11 mouse cellular contexts compared by ENCODE assay signal in genomic region chr5:150137772-150138451, GRCm38 (mm10). TPM values are rescaled to one million over a fixed set of nuclear protein-coding genes. Genes with fewer than 3 reads are reported as not detected.
DNase-seq lines count a peak whose midpoint lies in the region; ATAC-seq and TF ChIP-seq lines count a peak whose summit lies in the region.
"Had no signal": no experiment of that assay in that cellular context is flagged by ENCODE, and none has a peak within 500 bp of the region (broad histone marks: within the 10 kb centered on the region; RNA-seq: fewer than 3 reads in every experiment).

No protein-coding gene starts in this region.

- no peak overlapping the region for H3K4me2 ChIP-seq in limb, embryonic 11.5 days (ENCODE audit: low read depth, severe bottlenecking)
- H3K4me2 ChIP-seq: limb, embryonic 12.5 days; midbrain, embryonic 13.5 days had no signal

- DNase-seq in adrenal gland, postnatal 14 days: peak; percentile 13
- DNase-seq in adrenal gland, postnatal 10 days: no peak
- peak; percentile 30 for DNase-seq in limb, embryonic 11.5 days (ENCODE audit: low spot score)
- no peak for DNase-seq in limb, embryonic 10.5 days (ENCODE audit: low spot score)
- no peak for DNase-seq in urinary bladder, postnatal 36 days (ENCODE audit: low spot score in 2 of 2)
- DNase-seq: kidney, postnatal 25 days had no signal

- no peaks in the 10 kb centered on the region for H3K27me3 ChIP-seq in limb, embryonic 11.5 days (ENCODE audit: control insufficient read depth, insufficient read depth, low read length)
- H3K27me3 ChIP-seq in limb, embryonic 10.5 days (ENCODE audit: low read depth, poor library complexity, severe bottlenecking): no peaks in the 10 kb centered on the region
- H3K27me3 ChIP-seq in ES-Bruce4 (ENCODE audit: control insufficient read depth, insufficient read depth, low read length, poor library complexity, severe bottlenecking): no peaks in the 10 kb centered on the region
- H3K27me3 ChIP-seq: limb, embryonic 12.5 days; midbrain, embryonic 13.5 days had no signal

- TF ChIP-seq CTCF in ES-Bruce4 (IDR thresholded peaks at IDR 0.05; ENCODE audit: low read depth, low read length): peak; percentile 37

- no peaks in the 10 kb centered on the region for H3K9me3 ChIP-seq in limb, embryonic 11.5 days (ENCODE audit: control insufficient read depth, low read length)
- H3K9me3 ChIP-seq in limb, embryonic 10.5 days (replicated peaks): no peaks in the 10 kb centered on the region
- no peaks in the 10 kb centered on the region for H3K9me3 ChIP-seq in ES-Bruce4 (replicated peaks; ENCODE audit: control insufficient read depth, insufficient read depth, low read length, poor library complexity, severe bottlenecking)
- H3K9me3 ChIP-seq: limb, embryonic 12.5 days; midbrain, embryonic 13.5 days had no signal

- TF ChIP-seq POLR2A in ES-Bruce4 (IDR thresholded peaks at IDR 0.05; ENCODE audit: insufficient read depth, low read length): no peak

- no peak for ATAC-seq in limb, embryonic 11.5 days (ENCODE audit: insufficient number of reproducible peaks, low FRiP score, low TSS enrichment, low read depth)
- ATAC-seq in hematopoietic stem cell, adult 5-6 weeks (replicated peaks in 1 of 2; ENCODE audit: insufficient read depth in 1 of 2, low FRiP score in 2 of 2, low TSS enrichment in 1 of 2, low read depth in 1 of 2, poor library complexity in 2 of 2, severe bottlenecking in 2 of 2): peak; percentile 76 to 83
- ATAC-seq in inflammation-experienced regulatory T-cells, adult 6 months: no peak
- ATAC-seq: midbrain, embryonic 13.5 days had no signal

- H3K4me1 ChIP-seq in limb, embryonic 11.5 days (ENCODE audit: control insufficient read depth, insufficient read depth, low read length): no peaks in the 10 kb centered on the region
- H3K4me1 ChIP-seq in limb, embryonic 10.5 days: no peaks in the 10 kb centered on the region
- no peaks in the 10 kb centered on the region for H3K4me1 ChIP-seq in ES-Bruce4 (ENCODE audit: control insufficient read depth, insufficient read depth, low read length)
- H3K4me1 ChIP-seq: limb, embryonic 12.5 days; midbrain, embryonic 13.5 days had no signal

- H3K27ac ChIP-seq in limb, embryonic 11.5 days (replicated peaks; ENCODE audit: low read depth, low read length): no peak overlapping the region
- H3K27ac ChIP-seq in limb, embryonic 10.5 days: no peak overlapping the region
- no peak overlapping the region for H3K27ac ChIP-seq in ES-Bruce4 (ENCODE audit: insufficient read depth, low read length)
- H3K27ac ChIP-seq: limb, embryonic 12.5 days; midbrain, embryonic 13.5 days had no signal

- H3K9ac ChIP-seq in limb, embryonic 11.5 days (ENCODE audit: low read length): no peak overlapping the region
- H3K9ac ChIP-seq in ES-Bruce4 (ENCODE audit: low read depth, poor library complexity, severe bottlenecking): no peak overlapping the region
- H3K9ac ChIP-seq: limb, embryonic 12.5 days; midbrain, embryonic 13.5 days had no signal

- H3K4me3 ChIP-seq in limb, embryonic 11.5 days (ENCODE audit: low read depth, low read length): no peak overlapping the region
- H3K4me3 ChIP-seq in limb, embryonic 10.5 days: no peak overlapping the region
- no peak overlapping the region for H3K4me3 ChIP-seq in ES-Bruce4 (ENCODE audit: low read depth, low read length)
- H3K4me3 ChIP-seq: limb, embryonic 12.5 days; midbrain, embryonic 13.5 days had no signal

- no peaks in the 10 kb centered on the region for H3K36me3 ChIP-seq in limb, embryonic 11.5 days (ENCODE audit: control insufficient read depth, insufficient read depth, low read length)
- H3K36me3 ChIP-seq in limb, embryonic 10.5 days: no peaks in the 10 kb centered on the region
- no peaks in the 10 kb centered on the region for H3K36me3 ChIP-seq in ES-Bruce4 (ENCODE audit: control insufficient read depth, insufficient read depth, low read length, poor library complexity, severe bottlenecking)
- H3K36me3 ChIP-seq: limb, embryonic 12.5 days; midbrain, embryonic 13.5 days had no signal

- no peak for TF ChIP-seq EP300 in ES-Bruce4 (IDR thresholded peaks at IDR 0.05; ENCODE audit: insufficient read depth, low read depth, low read length)

- 93% methylated on average over 9 of the region's 9 CpGs for WGBS in limb, embryonic 11.5 days
- 92% methylated on average over 9 of the region's 9 CpGs for WGBS in limb, embryonic 10.5 days

RNA-seq across cellular contexts. Expression of gene Fry, which starts 19.5 kb away (rescaled TPM):
- total RNA-seq in adrenal gland, postnatal 14 days (2021): 39.4 and 51.0 TPM in 2 replicates
- total RNA-seq in adrenal gland, postnatal 10 days (2021): 10 to 100 TPM; 36.2 to 46.9 TPM
- 4.7 and 5.2 TPM in 2 replicates for polyA plus RNA-seq in limb, embryonic 11.5 days (2014; fragmentation: Nextera tagmentation; extraction: Ambion mirVana)
- polyA plus RNA-seq in limb, embryonic 10.5 days (2016; fragmentation: Nextera tagmentation; extraction: Ambion mirVana): 3.2 and 3.3 TPM in 2 replicates
- polyA plus RNA-seq in ES-Bruce4 (2011; ENCODE audit: insufficient read depth, insufficient read length, low read depth, missing spikeins): 28.4 and 35.3 TPM in 2 replicates
- total RNA-seq in hematopoietic stem cell, adult 5-6 weeks (2017): 22.6 and 28.2 TPM in 2 replicates
- 10 to 100 TPM; 15.9 to 25.3 (median 22.3) TPM for polyA plus RNA-seq in inflammation-experienced regulatory T-cells, adult 6 months (2017; shearing (Covaris generic))

Comparison
In these comparisons a context has a peak if more than half of its experiments do, and no peak if none do; other contexts are left out.
1. DNase-seq: peak in adrenal gland, postnatal 14 days (single experiment) and limb, embryonic 11.5 days (single experiment); none in adrenal gland, postnatal 10 days (single experiment), limb, embryonic 10.5 days (single experiment) and urinary bladder, postnatal 36 days (0 of 2).
2. ATAC-seq: peak in hematopoietic stem cell, adult 5-6 weeks (2 of 2); none in limb, embryonic 11.5 days (single experiment) and inflammation-experienced regulatory T-cells, adult 6 months (single experiment).